Mouse (Mus musculus): ENCODE measurements around the gene Nhlh1.
A peak's percentile ranks its signal among the peaks of the same experiment; 100 is the strongest.

The Nhlh1 gene

GRCm38 (mm10) chr1:172057491-172057921, at the start of gene Nhlh1:
Nhlh1 (minus strand) TSS chr1:172057573.
- DNase-seq (ENCODE audit: low spot score in 2 of 2) = no peak

- DNase-seq (ENCODE audit: low spot score in 2 of 2) = no peak
These were observed 47.7 kb upstream of the Nhlh1 start for GRCm38 (mm10) chr1:172105101-172105500.

GRCm38 (mm10) chr1:172103619-172104018, 46.2 kb upstream of the Nhlh1 start:
- DNase-seq (ENCODE audit: low spot score in 2 of 2) = no peak

GRCm38 (mm10) chr1:172099325-172100033, 42.1 kb upstream of the Nhlh1 start:
- DNase-seq (ENCODE audit: low spot score in 2 of 2) = no peak

GRCm38 (mm10) chr1:172095202-172095601, 37.8 kb upstream of the Nhlh1 start:
- DNase-seq (ENCODE audit: low spot score in 2 of 2) = no peak

- no peak for DNase-seq (ENCODE audit: low spot score in 2 of 2)
These were observed 36.9 kb upstream of the Nhlh1 start for GRCm38 (mm10) chr1:172094295-172094694.

GRCm38 (mm10) chr1:172093522-172093921, 36.1 kb upstream of the Nhlh1 start:
- no peak for DNase-seq (ENCODE audit: low spot score in 2 of 2)

GRCm38 (mm10) chr1:172082899-172083445, 25.6 kb upstream of the Nhlh1 start:
- DNase-seq (ENCODE audit: low spot score in 2 of 2) = no peak

- peak; percentile 86 to 91 for DNase-seq (ENCODE audit: low spot score in 2 of 2)
These were observed 24.9 kb upstream of the Nhlh1 start, which contains the start of the genes Copa and Ncstn for GRCm38 (mm10) chr1:172082101-172082898. Copa (plus strand) TSS chr1:172082529. Ncstn (minus strand) TSS chr1:172082795.

- no peak for DNase-seq (ENCODE audit: low spot score in 2 of 2)
These were observed 20.6 kb upstream of the Nhlh1 start for GRCm38 (mm10) chr1:172077981-172078380.

- no peak for DNase-seq (ENCODE audit: low spot score in 2 of 2)
These were observed 15.2 kb upstream of the Nhlh1 start for GRCm38 (mm10) chr1:172072604-172073003.

GRCm38 (mm10) chr1:172071556-172071955, 14.2 kb upstream of the Nhlh1 start:
- no peak for DNase-seq (ENCODE audit: low spot score in 2 of 2)

GRCm38 (mm10) chr1:172070227-172070626, 12.9 kb upstream of the Nhlh1 start:
- no peak for DNase-seq (ENCODE audit: low spot score in 2 of 2)

GRCm38 (mm10) chr1:172064613-172065141, 7.3 kb upstream of the Nhlh1 start:
- DNase-seq (ENCODE audit: low spot score in 2 of 2) = no peak

GRCm38 (mm10) chr1:172063291-172064023, 6.1 kb upstream of the Nhlh1 start:
- no peak for DNase-seq (ENCODE audit: low spot score in 2 of 2)

- DNase-seq (ENCODE audit: low spot score in 2 of 2) = no peak
These were observed 4.7 kb upstream of the Nhlh1 start for GRCm38 (mm10) chr1:172062101-172062500.

- DNase-seq (ENCODE audit: low spot score in 2 of 2) = no peak
These were observed 3.8 kb upstream of the Nhlh1 start for GRCm38 (mm10) chr1:172061217-172061616.

GRCm38 (mm10) chr1:172060659-172061058, 3.3 kb upstream of the Nhlh1 start:
- no peak for DNase-seq (ENCODE audit: low spot score in 2 of 2)

- no peak for DNase-seq (ENCODE audit: low spot score in 2 of 2)
These were observed 1.5 kb upstream of the Nhlh1 start for GRCm38 (mm10) chr1:172058874-172059273.

GRCm38 (mm10) chr1:172058321-172058720, 948 bp upstream of the Nhlh1 start:
- DNase-seq (ENCODE audit: low spot score in 2 of 2) = no peak

GRCm38 (mm10) chr1:172056251-172056650, 1.1 kb downstream of the Nhlh1 start:
- no peak for DNase-seq (ENCODE audit: low spot score in 2 of 2)
